Mouse (Mus musculus) c-Kit-positive CD71-positive TER-119-positive erythroid progenitor cells, embryonic 14.5 days (primary cell): ENCODE results near the gene Pnma1.

Experiments used
- DNase-seq: peaks from one replicate; pipeline ENCODE4 v3.0.0-alpha.2; 2013; ENCODE audit warnings: low spot score

The Pnma1 gene

DNA sequence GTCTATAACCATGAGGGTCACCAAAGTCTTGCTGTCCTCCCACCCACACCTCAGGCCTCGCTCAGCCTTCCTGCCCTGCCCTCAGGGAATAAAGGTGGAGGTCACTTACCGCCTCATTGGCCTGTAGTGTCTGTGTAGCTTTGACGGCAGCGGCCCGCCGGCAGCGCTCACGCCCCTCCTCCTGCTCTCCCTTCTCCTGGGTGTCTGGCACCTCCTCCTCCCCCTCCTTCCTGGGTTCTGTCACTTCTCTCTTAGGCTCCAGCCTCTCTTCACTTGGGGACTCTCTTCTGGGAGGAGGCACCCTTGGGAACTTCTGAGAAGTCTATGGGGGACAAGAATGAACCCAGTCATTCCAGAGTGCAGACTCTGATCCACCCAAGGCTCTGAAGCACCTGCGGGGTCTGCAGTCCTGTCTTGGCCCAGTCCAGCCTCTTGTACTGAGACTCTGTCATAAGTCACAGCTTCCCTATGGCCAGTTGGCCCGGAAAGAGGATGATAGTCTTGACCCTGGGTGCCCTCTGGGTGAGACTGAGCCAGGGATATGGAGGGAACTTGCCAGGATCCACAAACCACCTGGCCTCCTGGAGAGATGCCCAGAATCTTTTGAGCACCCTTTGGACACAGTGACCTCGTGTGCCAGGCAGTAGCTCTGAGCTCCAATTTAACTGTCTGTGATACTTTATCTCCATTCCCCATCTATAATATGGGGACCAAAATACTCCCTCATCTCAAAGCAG, 6.7 kb upstream of the Pnma1 start:
- DNase-seq: no peak

DNA sequence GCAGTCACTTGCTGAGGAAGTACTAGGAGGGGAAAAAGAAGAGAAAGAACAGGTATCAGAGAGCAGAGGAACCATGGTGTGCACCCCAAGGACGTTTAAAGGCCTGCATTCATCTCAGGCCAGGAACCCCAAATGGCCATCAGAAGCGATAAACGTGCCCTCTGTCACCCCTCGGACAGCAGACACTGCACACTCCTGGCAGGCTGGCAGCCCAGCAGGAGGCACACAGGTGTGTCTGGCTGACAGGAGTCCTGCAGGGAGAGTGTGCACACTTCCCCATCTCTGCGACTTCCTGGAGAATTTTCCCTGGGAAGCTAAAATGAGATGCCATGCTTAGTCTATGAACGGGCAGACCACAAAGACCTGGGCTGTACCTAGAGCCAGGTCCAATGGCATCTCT, 5.1 kb upstream of the Pnma1 start:
- DNase-seq: no peak

DNA sequence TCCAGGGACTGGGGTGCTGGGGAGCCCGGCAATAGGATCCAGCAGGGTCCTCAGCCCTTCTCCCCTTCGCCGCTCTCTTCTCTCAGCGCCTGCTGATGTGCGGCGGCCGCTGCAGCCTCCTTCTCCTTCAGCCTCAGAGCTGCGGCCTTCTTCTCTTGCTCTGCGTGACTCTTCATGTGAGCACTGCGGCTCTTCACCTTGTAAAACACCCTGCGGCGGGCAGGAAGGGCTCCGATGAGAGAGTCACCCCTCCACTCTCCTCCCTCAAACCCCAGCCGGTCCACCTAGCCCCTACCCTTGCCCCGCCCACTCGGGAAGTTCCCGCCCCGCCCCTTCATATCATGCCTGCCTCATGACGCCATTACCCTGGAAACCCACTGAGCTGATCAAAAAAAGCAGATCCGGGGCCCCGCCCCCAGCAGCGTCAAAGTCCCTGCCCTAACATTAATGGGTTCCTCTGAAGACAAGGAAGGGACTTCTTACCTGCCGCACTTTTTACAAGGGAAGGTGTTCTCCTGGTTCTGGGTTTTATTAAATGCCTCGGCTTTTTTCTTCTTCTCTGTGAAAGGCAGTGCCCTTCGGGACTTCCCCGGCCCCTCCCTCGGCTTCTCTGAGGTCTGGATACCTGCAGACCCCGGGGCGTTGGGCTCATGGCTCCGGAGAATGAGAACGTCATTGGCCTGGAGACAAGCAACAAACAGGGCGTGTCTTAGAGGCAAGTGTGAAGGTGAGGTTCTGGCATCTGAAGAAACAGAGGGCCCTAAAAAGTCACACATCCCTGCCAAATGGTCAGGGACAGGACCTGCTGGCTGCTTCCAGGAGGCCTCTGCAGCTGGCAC, 4.3 kb upstream of the Pnma1 start:
- peak; percentile 68 for DNase-seq

DNA sequence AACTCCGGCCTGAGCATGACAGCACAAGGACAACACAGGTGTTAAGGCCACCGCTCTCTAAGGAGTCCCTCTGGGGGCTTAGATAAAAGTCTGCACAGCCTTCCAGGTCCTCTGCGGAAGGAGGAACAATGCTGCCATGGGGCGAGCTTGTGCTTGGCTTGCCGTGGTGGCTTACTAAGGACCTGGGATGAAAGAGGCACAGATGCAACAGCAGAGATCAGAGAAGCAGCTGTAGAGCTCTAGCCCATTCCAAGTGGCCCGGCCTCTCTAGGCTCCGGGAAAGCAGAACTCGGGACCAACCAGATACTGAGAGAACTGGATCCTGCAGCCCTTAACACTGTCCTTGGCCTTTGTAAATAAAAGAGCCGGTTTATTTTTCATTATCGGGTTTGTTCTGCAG, 3.6 kb upstream of the Pnma1 start:
- DNase-seq: no peak

DNA sequence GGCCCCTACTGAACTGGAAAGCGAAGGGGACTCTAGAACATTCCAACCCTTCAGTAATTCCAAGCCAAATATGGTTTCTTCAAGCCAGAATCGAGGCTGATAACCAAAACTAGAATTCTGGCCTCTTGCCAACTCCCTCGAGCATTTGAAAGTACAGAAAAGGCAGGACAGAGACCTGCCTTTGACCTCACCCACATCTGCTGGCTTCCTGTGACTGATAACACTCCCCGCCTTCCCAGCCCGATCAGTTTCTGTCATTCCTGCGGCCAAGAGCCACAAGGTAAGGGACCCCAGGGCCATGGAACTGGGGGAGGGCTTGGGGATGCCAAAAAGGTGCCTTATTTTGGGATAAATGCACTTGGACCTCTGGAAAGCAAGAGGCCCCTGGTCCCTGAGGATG, 2.7 kb upstream of the Pnma1 start:
- peak; percentile 98 for DNase-seq

DNA sequence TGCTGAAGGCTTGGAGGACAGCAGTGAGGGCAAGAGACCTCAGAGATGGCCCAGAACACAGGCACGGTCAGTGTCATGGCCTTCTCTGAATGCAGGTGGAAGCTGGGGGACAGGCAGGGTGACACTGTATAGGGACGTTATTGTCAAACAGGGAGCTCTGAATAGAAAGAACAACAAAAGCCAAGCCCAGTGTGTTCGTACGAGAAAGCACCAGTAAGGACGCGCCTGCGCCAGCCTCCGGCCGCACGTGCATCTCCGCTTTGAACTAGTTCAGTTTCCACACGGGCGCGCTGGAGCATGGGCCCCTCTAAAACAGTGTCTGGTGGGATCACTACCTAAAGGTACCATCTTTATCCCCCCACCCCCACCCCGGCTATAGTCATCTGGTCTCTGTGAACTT, 1.7 kb upstream of the Pnma1 start:
- no peak for DNase-seq

DNA sequence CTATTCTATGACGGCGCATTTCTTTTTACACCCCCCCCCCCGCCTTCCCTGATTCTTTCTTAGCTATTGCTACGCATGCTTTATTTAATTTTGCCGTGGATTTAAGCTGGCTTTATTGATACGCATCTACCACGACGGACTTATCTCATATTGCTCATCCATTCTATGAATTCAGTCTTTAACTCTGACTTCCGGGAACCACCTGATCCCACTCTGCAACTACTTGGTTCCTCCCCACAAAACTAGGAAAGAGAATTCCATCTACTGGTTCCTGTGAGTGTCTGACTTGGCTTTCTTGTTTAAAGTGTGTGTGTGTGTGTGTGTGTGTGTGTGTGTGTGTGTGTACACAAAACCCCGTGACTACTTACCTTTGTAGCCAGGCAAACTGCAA, 328 bp upstream of the Pnma1 start:
- DNase-seq: no peak

DNA sequence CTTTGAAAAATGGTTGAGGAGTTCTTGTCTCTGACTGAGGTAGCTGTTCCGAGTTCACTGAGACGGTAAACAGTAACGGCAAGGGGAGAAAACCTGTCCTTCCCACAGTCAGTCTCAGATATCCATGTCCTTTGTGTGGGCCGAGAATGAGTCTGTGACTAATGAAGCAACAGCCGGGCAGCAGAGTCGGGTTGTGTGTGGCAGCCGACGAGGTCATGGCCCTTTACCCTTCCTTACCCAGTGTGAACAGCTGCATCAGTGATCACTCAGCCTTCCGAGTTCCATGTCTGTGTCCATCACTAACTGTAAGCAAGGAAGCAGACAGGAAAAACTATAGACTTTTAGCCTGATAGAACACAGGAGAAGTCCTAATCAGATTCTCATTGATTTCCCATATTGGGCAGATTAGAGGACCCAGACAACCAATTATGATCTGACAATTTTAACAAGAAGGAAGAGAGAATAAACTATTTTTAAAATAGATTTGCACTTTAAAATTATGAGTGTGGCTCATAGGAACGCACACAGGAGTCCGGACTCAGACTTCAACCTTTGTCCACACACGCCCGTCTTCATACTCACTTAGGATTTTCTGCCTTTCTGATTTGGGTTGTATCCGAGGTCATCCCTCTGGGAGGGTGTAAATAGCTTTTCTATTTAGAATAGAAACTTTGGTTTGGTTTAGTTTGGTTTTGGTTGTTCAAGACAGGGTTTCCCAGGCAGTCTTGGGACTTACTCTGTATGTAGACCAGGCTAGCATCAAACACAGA, 5.8 kb downstream of the Pnma1 start:
- no peak for DNase-seq

DNA sequence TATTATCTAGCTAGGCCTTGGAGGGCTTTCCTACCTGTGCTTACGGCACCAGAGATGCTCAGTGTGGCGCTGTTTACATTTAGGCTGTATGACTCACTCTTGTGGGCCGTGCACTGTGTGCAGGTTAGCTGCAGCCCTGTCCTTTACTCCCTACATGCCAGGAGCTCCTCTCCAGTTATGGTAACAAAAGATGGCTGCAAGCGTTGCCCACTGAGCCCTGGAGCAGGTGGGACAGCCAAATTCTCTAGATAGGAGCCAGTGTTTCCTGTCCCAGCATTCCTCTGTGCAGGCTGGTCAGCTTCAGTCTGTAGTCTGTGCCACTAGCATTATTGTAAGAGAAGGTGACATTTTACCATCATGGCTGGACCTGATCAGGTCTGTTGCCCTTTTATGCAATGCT, 7.0 kb downstream of the Pnma1 start:
- DNase-seq: no peak

DNA sequence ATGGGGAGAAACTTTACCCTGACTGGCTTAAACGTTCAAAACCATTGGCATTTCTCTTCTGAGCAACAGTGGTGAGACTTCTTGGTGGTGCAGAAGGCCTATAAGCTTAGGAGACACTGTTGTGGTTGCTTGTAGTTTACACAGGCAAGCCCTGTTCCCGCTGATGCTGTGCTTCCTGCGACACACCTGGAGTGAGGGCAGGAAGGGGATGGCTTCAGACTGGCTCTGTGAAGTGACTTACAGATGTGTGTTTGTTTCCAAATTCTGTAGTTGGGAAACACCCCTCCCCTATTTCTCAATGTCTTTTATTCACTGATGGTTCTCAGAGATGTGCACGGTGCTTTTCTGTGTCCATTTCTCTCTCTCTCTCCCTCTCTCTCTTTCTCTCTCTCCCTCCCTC, 8.2 kb downstream of the Pnma1 start:
- no peak for DNase-seq

DNA sequence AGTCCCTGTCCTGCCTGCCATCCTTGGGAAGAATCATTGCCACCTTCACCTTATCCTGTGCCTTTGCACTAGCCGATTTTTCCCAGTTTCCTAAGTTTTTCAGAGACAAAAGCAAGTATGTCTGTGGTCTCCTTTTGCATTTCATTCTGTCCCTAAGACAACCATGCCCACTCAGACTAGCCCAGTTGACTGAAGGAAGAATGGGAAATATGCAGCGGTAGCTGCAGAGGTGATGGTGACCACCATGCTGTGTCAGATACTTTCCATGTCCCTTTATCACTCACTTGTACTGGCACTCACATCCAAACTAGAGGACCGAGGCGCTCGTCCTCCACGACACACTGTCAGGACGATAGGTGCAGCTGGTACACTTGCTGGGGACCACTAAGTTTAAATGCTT, 11.2 kb downstream of the Pnma1 start:
- no peak for DNase-seq

DNA sequence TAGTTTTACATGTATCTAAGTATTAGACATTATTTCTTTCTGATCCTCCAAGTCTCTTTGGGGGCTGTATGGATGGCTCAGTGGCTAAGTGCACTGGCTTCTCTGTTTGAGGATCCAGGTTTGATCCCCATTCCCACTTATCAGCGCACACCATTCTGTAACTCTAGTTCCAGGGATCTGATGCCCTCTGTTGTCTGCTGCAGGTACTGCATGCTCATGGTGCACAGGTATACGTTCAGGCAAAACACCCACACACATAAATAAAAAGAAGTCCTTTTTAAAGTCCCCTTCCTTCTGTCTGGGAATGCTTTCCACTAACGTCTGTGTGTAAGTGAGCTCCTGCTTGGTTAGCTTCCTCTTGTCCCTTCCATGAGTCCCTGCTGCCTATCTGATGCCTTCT, 16.0 kb downstream of the Pnma1 start:
- DNase-seq: peak; percentile 63

DNA sequence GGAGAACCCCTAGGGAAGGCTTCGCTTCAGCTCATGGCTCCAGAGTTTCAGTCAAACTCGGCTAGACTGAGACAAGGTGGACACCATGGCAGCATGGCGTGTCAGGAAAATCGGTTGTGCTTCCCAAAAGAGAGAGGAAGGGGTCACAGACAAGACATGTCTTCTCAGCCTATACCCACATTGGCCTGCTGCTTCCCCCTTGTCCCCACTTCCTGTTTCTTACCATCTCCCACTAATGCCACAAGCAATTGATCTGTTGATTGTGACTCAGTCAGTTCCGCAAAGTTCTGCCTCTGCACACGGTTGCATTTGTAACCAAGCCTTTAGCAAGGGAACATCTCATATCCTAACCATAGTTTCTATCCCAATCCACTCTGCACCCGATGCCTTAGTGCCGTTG, 18.4 kb downstream of the Pnma1 start:
- no peak for DNase-seq

DNA sequence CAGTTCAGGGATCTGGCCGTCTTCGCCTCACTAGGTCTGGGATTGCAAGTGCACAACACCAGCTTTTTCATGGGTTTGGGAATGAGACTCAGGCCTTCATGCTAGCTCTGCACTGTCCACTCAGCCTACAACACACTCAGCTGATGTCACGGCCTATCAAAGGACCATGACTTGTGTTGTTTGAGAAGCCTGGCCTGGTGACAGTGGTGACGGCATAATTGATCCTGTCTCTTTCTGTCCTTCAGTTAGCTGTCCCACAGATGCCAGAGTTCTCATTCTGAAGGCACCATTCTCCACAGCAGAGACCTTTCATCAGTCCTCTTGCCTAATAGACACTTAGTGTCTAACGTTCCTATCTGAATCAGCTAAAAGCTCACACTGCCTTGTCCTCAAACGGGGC, 19.7 kb downstream of the Pnma1 start:
- no peak for DNase-seq

DNA sequence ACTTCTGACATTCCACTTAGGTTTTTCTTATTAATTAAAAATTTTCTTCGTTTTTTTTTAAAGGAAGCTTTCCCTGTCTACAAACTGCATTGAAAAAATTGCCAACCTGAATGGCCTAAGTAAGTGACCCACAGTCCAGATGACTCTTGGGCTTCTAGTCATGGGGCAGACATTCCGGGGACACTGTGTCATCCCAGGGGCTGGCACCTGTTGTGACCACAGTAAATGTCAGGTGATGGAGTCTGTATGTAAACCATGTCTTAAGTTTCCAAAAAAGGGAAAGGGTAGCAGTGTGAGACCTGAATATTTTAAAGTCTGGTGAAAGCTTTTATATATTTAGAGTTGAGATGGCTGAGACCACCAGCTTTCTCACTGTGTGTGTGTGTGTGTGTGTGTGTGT, 21.4 kb downstream of the Pnma1 start:
- DNase-seq: no peak

DNA sequence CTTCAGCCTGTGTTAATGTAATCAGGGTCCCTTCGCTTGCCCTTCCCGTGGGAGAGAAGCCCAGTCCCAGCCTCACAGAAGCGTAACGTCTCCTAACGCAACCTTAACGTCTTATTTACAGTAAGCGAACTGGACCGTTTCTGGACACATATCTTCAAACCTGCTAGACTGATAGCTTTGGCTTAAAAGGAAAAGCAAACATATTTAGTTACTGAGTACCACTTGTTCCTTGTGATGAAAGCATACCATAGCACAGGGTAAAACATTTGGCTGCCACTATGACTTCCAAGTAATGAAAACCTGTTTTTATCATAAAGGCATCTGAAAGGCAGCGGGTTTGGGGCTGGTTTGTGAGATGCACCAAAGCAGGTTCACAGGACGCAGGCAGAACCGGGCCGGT, 22.4 kb downstream of the Pnma1 start:
- no peak for DNase-seq

DNA sequence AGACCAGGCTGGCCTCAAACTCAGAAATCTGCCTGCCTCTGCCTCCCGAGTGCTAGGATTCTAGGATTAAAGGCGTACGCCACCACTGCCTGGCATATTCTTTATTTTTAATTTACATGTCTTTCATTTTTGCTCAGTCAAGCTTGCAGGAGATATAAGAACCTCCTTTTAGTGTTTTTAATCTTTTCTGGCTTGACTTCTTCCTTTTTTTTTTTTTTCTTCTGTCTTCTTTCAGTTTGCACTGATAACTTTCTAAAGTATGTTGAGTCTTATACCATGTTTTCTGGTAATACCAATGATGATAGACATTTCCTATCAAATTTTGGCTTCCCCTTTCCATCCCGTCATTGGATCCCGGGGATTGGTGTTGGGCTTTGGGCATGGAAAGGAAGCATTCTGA, 28.7 kb downstream of the Pnma1 start:
- DNase-seq: no peak

DNA sequence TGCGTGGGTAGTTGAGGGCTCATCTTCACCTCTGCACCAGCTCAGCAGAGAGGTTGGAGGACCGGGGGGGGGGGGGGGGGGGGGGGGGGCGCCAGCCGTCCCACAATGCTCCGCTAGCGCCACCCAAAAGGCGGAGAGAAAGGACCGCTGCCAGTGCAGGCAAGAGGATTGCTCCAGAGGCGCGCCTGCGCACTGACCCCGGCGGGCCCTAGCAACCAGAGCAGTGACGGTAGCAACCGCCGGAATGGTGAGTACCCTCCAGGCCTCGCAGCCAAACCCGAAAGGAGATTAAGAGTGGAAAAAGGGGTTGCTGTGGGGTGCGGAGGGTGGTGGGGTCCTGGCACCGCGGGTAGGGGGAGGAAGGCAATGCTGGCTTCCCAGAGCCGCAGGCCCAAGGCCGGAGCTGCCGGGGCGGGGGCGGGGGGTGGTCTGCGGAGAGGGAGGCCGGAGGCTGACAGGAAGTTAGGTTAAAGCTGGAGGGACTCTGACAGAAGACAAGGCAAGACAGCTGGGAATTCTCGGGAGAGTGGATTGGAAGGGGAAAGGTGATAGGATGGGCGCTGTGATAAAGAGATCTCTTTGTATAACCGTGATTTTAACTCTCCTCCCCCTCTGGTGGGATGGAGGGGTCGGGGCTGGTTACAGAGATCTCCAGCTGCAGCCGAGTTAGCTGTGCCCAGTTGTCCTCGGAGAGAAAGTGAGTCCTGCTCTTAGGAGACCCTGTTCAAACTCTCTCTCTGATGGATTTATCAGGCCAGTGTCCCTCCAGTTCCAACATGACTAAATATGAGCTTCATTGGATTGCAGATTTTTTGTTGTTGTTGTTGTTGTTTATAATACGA, 33.9 kb downstream of the Pnma1 start, which contains the start of gene Dnal1:
Gene Dnal1 (plus strand): TSS at position 214 of the 842 bp plus-strand sequence.
- DNase-seq: peak; percentile 60

DNA sequence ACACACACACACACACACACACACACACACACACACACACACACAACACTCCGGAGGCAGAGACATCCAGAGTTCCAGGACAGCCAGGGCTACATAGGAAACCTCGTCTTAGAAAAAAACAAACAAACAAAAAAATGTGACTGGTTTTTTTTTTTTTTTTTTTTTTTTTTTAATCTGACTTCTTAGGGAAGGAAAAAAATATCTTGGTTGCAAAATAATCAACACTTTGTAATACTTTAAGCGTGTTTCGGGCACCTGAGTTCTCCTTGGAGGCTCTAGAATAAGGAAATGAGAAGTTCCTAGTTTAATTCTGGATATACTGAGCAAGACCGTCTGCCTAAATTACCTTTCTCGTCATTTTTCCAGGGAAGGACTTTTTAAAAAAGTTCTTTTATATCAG, 34.6 kb downstream of the Pnma1 start:
- no peak for DNase-seq

DNA sequence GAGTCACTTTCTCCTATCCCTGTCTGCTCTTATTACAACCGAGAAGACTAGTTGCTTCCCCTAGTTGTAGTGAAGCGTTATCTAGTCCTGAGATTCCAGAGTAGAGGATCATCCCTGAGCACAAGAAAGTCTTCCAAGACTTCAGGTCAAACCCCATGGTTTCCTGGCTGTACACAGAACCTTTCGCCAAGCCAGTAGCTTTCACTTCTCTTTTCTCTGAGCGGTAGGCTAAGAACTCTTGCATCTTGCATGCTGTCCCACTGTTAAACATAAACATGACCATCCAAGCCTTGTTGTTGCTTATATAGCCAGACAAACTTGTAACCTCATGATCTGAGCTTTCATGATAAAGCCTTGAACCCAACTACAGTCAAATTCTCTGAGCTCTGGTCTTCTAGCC, 37.5 kb downstream of the Pnma1 start:
- no peak for DNase-seq

DNA sequence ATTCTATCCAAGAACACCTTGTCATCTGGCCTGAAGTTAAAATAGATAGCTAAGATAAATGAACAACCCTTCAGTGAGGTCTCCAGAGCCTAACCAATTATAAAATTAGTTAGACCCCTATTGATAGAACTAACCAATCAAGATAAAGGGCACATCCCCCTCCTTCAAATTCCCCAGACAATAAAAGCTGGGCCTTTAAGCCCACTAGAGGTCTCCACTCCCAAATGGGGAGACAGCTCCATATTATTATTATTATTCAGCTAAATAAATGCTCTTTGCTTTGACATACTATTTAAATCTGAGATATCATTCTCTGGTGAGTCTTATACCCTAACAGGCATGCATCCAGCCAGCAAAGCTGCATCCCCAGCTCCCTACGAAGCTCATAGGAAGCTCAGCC, 38.4 kb downstream of the Pnma1 start:
- no peak for DNase-seq

DNA sequence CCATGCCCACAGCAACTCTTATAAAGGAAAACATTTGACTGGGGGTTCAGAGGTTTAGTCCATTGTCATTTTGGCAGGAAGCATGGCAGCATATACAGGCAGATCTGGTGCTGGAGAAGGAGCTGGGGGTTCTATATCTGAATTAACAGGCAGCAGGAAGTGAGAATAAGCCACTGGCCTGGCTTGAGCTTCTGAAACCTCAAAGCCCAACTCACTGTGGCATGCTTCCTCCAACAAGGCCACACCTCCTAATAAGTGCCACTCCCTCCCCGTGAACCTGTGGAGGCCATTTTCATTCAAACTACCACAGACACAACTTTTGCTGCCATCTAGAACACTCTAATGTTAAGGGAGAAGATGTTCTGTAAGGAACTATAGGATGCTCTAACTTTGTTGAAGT, 40.6 kb downstream of the Pnma1 start:
- DNase-seq: no peak
